Mouse (Mus musculus) adrenal gland, postnatal 10 days (tissue): Measurements from ENCODE around the gene Per3. TPM values are rescaled to one million over a fixed set of nuclear protein-coding genes. Genes with fewer than 3 reads are reported as not detected.
"Not testable (repeated sequence)": the region's sequence is repeated elsewhere in the genome, so short reads cannot be mapped to it uniquely, and the experiment has no call there.

Experiments used
- DNase-seq: peaks from one replicate; pipeline ENCODE4 v3.0.0; 2021; ENCODE audit warnings: mixed read lengths
- total RNA-seq, 2 experiments: library from RNA; stranded (reverse); gene quantifications; 2 replicates each; pipeline ENCODE4 v1.2.3; 2021

Gene Per3
- total RNA-seq, 2 experiments from 2014 or later = 25.6 to 39.7 TPM

- peak; percentile 37 for DNase-seq
Observed at GRCm38 (mm10) chr4:151027001-151027400, 17.5 kb downstream of the Per3 start.

- DNase-seq = no peak
Observed at GRCm38 (mm10) chr4:151024152-151024551, 20.3 kb downstream of the Per3 start.

GRCm38 (mm10) chr4:151017356-151017755 is 27.1 kb downstream of the Per3 start:
- not testable (repeated sequence) for DNase-seq

- no peak for DNase-seq
Observed at GRCm38 (mm10) chr4:151015946-151016345, 28.5 kb downstream of the Per3 start.

GRCm38 (mm10) chr4:151010316-151010715 is 34.1 kb downstream of the Per3 start:
- no peak for DNase-seq

- DNase-seq = peak; percentile 63
Observed at GRCm38 (mm10) chr4:151006945-151007344, 37.5 kb downstream of the Per3 start.

GRCm38 (mm10) chr4:151005656-151006318 is 38.7 kb downstream of the Per3 start:
- no peak for DNase-seq

GRCm38 (mm10) chr4:151001397-151001796 is 43.1 kb downstream of the Per3 start:
- DNase-seq = no peak

GRCm38 (mm10) chr4:150998626-150999025 is 45.8 kb downstream of the Per3 start:
- no peak for DNase-seq

GRCm38 (mm10) chr4:150996797-150997196 is 47.7 kb downstream of the Per3 start, which contains the start of gene Uts2:
TSS of gene Uts2 (plus strand) at chr4:150997097.
- no peak for DNase-seq

GRCm38 (mm10) chr4:150990148-150990547 is 54.3 kb downstream of the Per3 start:
- DNase-seq = peak; percentile 43

GRCm38 (mm10) chr4:150980153-150980552 is 64.3 kb downstream of the Per3 start:
- no peak for DNase-seq

- no peak for DNase-seq
Observed at GRCm38 (mm10) chr4:150979455-150979854, 65.0 kb downstream of the Per3 start.

- no peak for DNase-seq
Observed at GRCm38 (mm10) chr4:150978156-150978910, 66.1 kb downstream of the Per3 start.

GRCm38 (mm10) chr4:150975145-150975544 is 69.3 kb downstream of the Per3 start:
- DNase-seq = no peak

GRCm38 (mm10) chr4:150973264-150973663 is 71.2 kb downstream of the Per3 start:
- DNase-seq = peak; percentile 40

GRCm38 (mm10) chr4:150968956-150969355 is 75.5 kb downstream of the Per3 start:
- no peak for DNase-seq

GRCm38 (mm10) chr4:150966556-150966955 is 77.9 kb downstream of the Per3 start:
- peak; percentile 74 for DNase-seq

- DNase-seq = no peak
Observed at GRCm38 (mm10) chr4:150965555-150965951, 78.9 kb downstream of the Per3 start.

- DNase-seq = peak; percentile 93
Observed at GRCm38 (mm10) chr4:150964635-150965554, 79.6 kb downstream of the Per3 start.

GRCm38 (mm10) chr4:150963711-150964110 is 80.8 kb downstream of the Per3 start:
- DNase-seq = peak; percentile 15

GRCm38 (mm10) chr4:150962231-150962630 is 82.2 kb downstream of the Per3 start:
- peak; percentile 83 for DNase-seq
